Mouse (Mus musculus): Measurements from ENCODE around the gene Wdr46. TPM values are rescaled to one million over a fixed set of nuclear protein-coding genes. Genes with fewer than 3 reads are reported as not detected.

Wdr46 gene
- polyA plus RNA-seq, 1 experiment from 2014 or later, result 11.2 TPM

GRCm38 (mm10) chr17:33916847-33917655 lies 23.4 kb upstream of the Wdr46 start:
- Histone ChIP-seq H3K4me2 (replicated peaks; ENCODE audit: low read depth) (peak overlapping the region; percentile 79), H3K27ac (ENCODE audit: low read depth, low read length) (no peak overlapping the region), H3K36me3 (ENCODE audit: control insufficient read depth, insufficient read depth) (peaks cover 42% of the 10 kb centered on the region), H3K9ac (ENCODE audit: low read depth, low read length) (peak overlapping the region; percentile 7; the same call in 1 of the 2 replicates), H3K4me1 (replicated peaks; ENCODE audit: control insufficient read depth, insufficient read depth, low read length) (no peaks in the 10 kb centered on the region; the same call in 1 of the 2 replicates), H3K4me3 (ENCODE audit: low read depth, low read length) (peak overlapping the region; percentile 67), H3K27me3 (replicated peaks; ENCODE audit: control insufficient read depth, insufficient read depth, low read length) (no peaks in the 10 kb centered on the region), H3K9me3 (ENCODE audit: control insufficient read depth) (no peaks in the 10 kb centered on the region)
- TF ChIP-seq CTCF (IDR thresholded peaks at IDR 0.05; ENCODE audit: low read depth), result no peak
- WGBS, result 77% methylated on average over 31 of the region's 31 CpGs
- ATAC-seq, result no peak

- TF ChIP-seq CTCF (IDR thresholded peaks at IDR 0.05; ENCODE audit: low read depth), result no peak
- Histone ChIP-seq H3K4me3 (ENCODE audit: low read depth, low read length) (no peak overlapping the region), H3K9me3 (ENCODE audit: control insufficient read depth) (no peaks in the 10 kb centered on the region), H3K27ac (ENCODE audit: low read depth, low read length) (no peak overlapping the region), H3K36me3 (ENCODE audit: control insufficient read depth, insufficient read depth) (peaks cover 38% of the 10 kb centered on the region), H3K4me1 (replicated peaks; ENCODE audit: control insufficient read depth, insufficient read depth, low read length) (no peaks in the 10 kb centered on the region; the same call in 1 of the 2 replicates), H3K9ac (ENCODE audit: low read depth, low read length) (no peak overlapping the region), H3K4me2 (replicated peaks; ENCODE audit: low read depth) (no peak overlapping the region), H3K27me3 (replicated peaks; ENCODE audit: control insufficient read depth, insufficient read depth, low read length) (no peaks in the 10 kb centered on the region)
- 82% methylated on average over 18 of the region's 18 CpGs for WGBS
- ATAC-seq, result no peak
Observed at GRCm38 (mm10) chr17:33917656-33918292, 22.7 kb upstream of the Wdr46 start.

GRCm38 (mm10) chr17:33918293-33919203 lies 21.9 kb upstream of the Wdr46 start:
- Histone ChIP-seq H3K9ac (ENCODE audit: low read depth, low read length) (no peak overlapping the region), H3K4me3 (ENCODE audit: low read depth, low read length) (peak overlapping the region; percentile 85), H3K36me3 (ENCODE audit: control insufficient read depth, insufficient read depth) (peaks cover 32% of the 10 kb centered on the region), H3K9me3 (ENCODE audit: control insufficient read depth) (no peaks in the 10 kb centered on the region), H3K27ac (ENCODE audit: low read depth, low read length) (peak overlapping the region; percentile 88; the same call in 1 of the 2 replicates), H3K4me1 (replicated peaks; ENCODE audit: control insufficient read depth, insufficient read depth, low read length) (no peaks in the 10 kb centered on the region; the same call in 1 of the 2 replicates), H3K27me3 (replicated peaks; ENCODE audit: control insufficient read depth, insufficient read depth, low read length) (no peaks in the 10 kb centered on the region), H3K4me2 (replicated peaks; ENCODE audit: low read depth) (peak overlapping the region; percentile 96)
- ATAC-seq, result no peak
- 60% methylated on average over 37 of the region's 37 CpGs for WGBS
- no peak for TF ChIP-seq CTCF (IDR thresholded peaks at IDR 0.05; ENCODE audit: low read depth)

GRCm38 (mm10) chr17:33919351-33920281 lies 20.8 kb upstream of the Wdr46 start:
- WGBS, result under 1% methylated on average over 52 of the region's 52 CpGs
- Histone ChIP-seq H3K9ac (ENCODE audit: low read depth, low read length) (peak overlapping the region; percentile 70), H3K27me3 (replicated peaks; ENCODE audit: control insufficient read depth, insufficient read depth, low read length) (no peaks in the 10 kb centered on the region), H3K4me3 (ENCODE audit: low read depth, low read length) (peak overlapping the region; percentile 85), H3K9me3 (ENCODE audit: control insufficient read depth) (no peaks in the 10 kb centered on the region), H3K4me2 (replicated peaks; ENCODE audit: low read depth) (peak overlapping the region; percentile 96), H3K36me3 (ENCODE audit: control insufficient read depth, insufficient read depth) (peaks cover 21% of the 10 kb centered on the region), H3K27ac (ENCODE audit: low read depth, low read length) (peak overlapping the region; percentile 88), H3K4me1 (replicated peaks; ENCODE audit: control insufficient read depth, insufficient read depth, low read length) (no peaks in the 10 kb centered on the region; the same call in 1 of the 2 replicates)
- peak; percentile 48 for ATAC-seq
- TF ChIP-seq CTCF (IDR thresholded peaks at IDR 0.05; ENCODE audit: low read depth), result peak; percentile 62
